Mouse (Mus musculus): ENCODE measurements around the gene Ube2v1. TPM values are rescaled to one million over a fixed set of nuclear protein-coding genes. Genes with fewer than 3 reads are reported as not detected.
"Not testable (repeated sequence)": the region's sequence is repeated elsewhere in the genome, so short reads cannot be mapped to it uniquely, and the experiment has no call there.

The Ube2v1 gene
- total and polyA plus RNA-seq, 3 experiments: 164 to 343 TPM; not detected in 1

- TF ChIP-seq CTCF (IDR thresholded peaks at IDR 0.05 in 2 of 3, conservative IDR thresholded peaks at IDR 0.05 in 1 of 3; ENCODE audit: control insufficient read depth in 1 of 3, insufficient read depth in 1 of 3, low read depth in 2 of 3, low read length in 3 of 3, poor library complexity in 1 of 3, severe bottlenecking in 1 of 3) (no peak), E2F4 (IDR thresholded peaks at IDR 0.05; ENCODE audit: borderline replicate concordance, low read depth, low read length) (no peak), NELFE (IDR thresholded peaks at IDR 0.05; ENCODE audit: low read depth, low read length) (no peak)
- Histone ChIP-seq H3K79me2 (ENCODE audit: control insufficient read depth, insufficient read depth, low read length, poor library complexity) (no peaks in the 10 kb centered on the region), H3K27ac (ENCODE audit: control insufficient read depth, low read depth, low read length) (no peak overlapping the region), H3K4me3 (ENCODE audit: control insufficient read depth in 1 of 2, insufficient read depth in 1 of 2, low read depth in 2 of 2, low read length in 2 of 2) (no peak overlapping the region), H3K4me1 (ENCODE audit: control insufficient read depth in 1 of 2, insufficient read depth in 2 of 2, low read length in 2 of 2) (no peaks in the 10 kb centered on the region), H3K36me3 (ENCODE audit: control insufficient read depth in 1 of 2, insufficient read depth in 2 of 2, low read length in 2 of 2) (peaks cover 0 to 2% of the 10 kb centered on the region in 2 experiments; a peak in 1 of 4 replicates), H3K9me3 (replicated peaks; ENCODE audit: insufficient read depth, low read length) (no peaks in the 10 kb centered on the region), H3K27me3 (ENCODE audit: control insufficient read depth in 1 of 2, insufficient read depth in 2 of 2, low read length in 2 of 2) (no peaks in the 10 kb centered on the region), H3K9ac (ENCODE audit: control insufficient read depth, low read depth, low read length, poor library complexity, severe bottlenecking) (no peak overlapping the region)
- no peak for DNase-seq (ENCODE audit: low read depth, low spot score)
Measured at GRCm38 (mm10) chr2:167649290-167650032, 17.6 kb upstream of the Ube2v1 start.

- Histone ChIP-seq H3K4me3 (ENCODE audit: control insufficient read depth in 1 of 2, insufficient read depth in 1 of 2, low read depth in 2 of 2, low read length in 2 of 2) (no peak overlapping the region), H3K36me3 (ENCODE audit: control insufficient read depth in 1 of 2, insufficient read depth in 2 of 2, low read length in 2 of 2) (no peaks in the 10 kb centered on the region), H3K27ac (ENCODE audit: control insufficient read depth, low read depth, low read length) (no peak overlapping the region), H3K27me3 (ENCODE audit: control insufficient read depth in 1 of 2, insufficient read depth in 2 of 2, low read length in 2 of 2) (no peaks in the 10 kb centered on the region), H3K79me2 (ENCODE audit: control insufficient read depth, insufficient read depth, low read length, poor library complexity) (no peaks in the 10 kb centered on the region), H3K9me3 (replicated peaks; ENCODE audit: insufficient read depth, low read length) (no peaks in the 10 kb centered on the region), H3K4me1 (ENCODE audit: control insufficient read depth in 1 of 2, insufficient read depth in 2 of 2, low read length in 2 of 2) (no peaks in the 10 kb centered on the region), H3K9ac (ENCODE audit: control insufficient read depth, low read depth, low read length, poor library complexity, severe bottlenecking) (no peak overlapping the region)
- TF ChIP-seq ELF1 (IDR thresholded peaks at IDR 0.05; ENCODE audit: low read depth, low read length) (no peak), ETS1 (IDR thresholded peaks at IDR 0.05; ENCODE audit: low read depth, low read length) (no peak), ZMIZ1 (IDR thresholded peaks at IDR 0.05; ENCODE audit: low read depth, low read length) (no peak), ZNF384 (IDR thresholded peaks at IDR 0.05; ENCODE audit: low read depth, low read length) (no peak)
- no peak for DNase-seq (ENCODE audit: low read depth, low spot score)
Measured at GRCm38 (mm10) chr2:167646411-167646810, 14.5 kb upstream of the Ube2v1 start.

GRCm38 (mm10) chr2:167643356-167644052 lies 11.6 kb upstream of the Ube2v1 start:
- H3K27ac ChIP-seq (ENCODE audit: control insufficient read depth, low read depth, low read length): not testable (repeated sequence)

More at GRCm38 (mm10) chr2:167643356-167644052, 11.6 kb upstream of the Ube2v1 start:
- not testable (repeated sequence) for H3K79me2 ChIP-seq (ENCODE audit: control insufficient read depth, insufficient read depth, low read length, poor library complexity); H3K9ac ChIP-seq (ENCODE audit: control insufficient read depth, low read depth, low read length, poor library complexity, severe bottlenecking); H3K4me1 ChIP-seq (ENCODE audit: control insufficient read depth in 1 of 2, insufficient read depth in 2 of 2, low read length in 2 of 2); H3K4me3 ChIP-seq (ENCODE audit: control insufficient read depth in 1 of 2, insufficient read depth in 1 of 2, low read depth in 2 of 2, low read length in 2 of 2); H3K36me3 ChIP-seq (ENCODE audit: control insufficient read depth in 1 of 2, insufficient read depth in 2 of 2, low read length in 2 of 2); H3K9me3 ChIP-seq (replicated peaks; ENCODE audit: insufficient read depth, low read length); DNase-seq (ENCODE audit: low read depth, low spot score); H3K27me3 ChIP-seq (ENCODE audit: control insufficient read depth in 1 of 2, insufficient read depth in 2 of 2, low read length in 2 of 2)
